Mouse (Mus musculus) MEL (cell line): Measurements from ENCODE around the gene Myzap. TPM values are rescaled to one million over a fixed set of nuclear protein-coding genes. Genes with fewer than 3 reads are reported as not detected.

ENCODE experiments used
- DNase-seq: peaks from one replicate; pipeline ENCODE4 v3.0.0; 2011; ENCODE audit warnings: low read depth, low spot score
- H3K27ac ChIP-seq: 2 replicates; pipeline ENCODE4 v1.5.1; 2012; ENCODE audit warnings: low read depth, mild to moderate bottlenecking, control low read depth, low read length, moderate library complexity; ENCODE audit not compliant: control insufficient read depth
- H3K27me3 ChIP-seq, 2 experiments: fragments of 150-350 bp in 1 of 2; sonication (generic) in 1 of 2; 2 replicates each; pipeline ENCODE4 v1.6.1; 2012; ENCODE audit warnings: low read length in 2 of 2, mild to moderate bottlenecking in 2 of 2, improper control_type of control experiment in 1 of 2, moderate library complexity in 1 of 2; ENCODE audit not compliant: insufficient read depth in 2 of 2, control insufficient read depth in 1 of 2
- H3K36me3 ChIP-seq, 2 experiments: 2 replicates each; pipeline ENCODE4 v1.6.1; 2012 to 2014; ENCODE audit warnings: low read length in 2 of 2, improper control_type of control experiment in 1 of 2, inconsistent platforms in 1 of 2, mild to moderate bottlenecking in 1 of 2; ENCODE audit not compliant: insufficient read depth in 2 of 2, control insufficient read depth in 1 of 2
- H3K4me1 ChIP-seq, 2 experiments: fragments of 150-350 bp in 1 of 2; sonication (generic) in 1 of 2; 2 replicates each; pipeline ENCODE4 v1.6.1; 2012; ENCODE audit warnings: low read length in 2 of 2, improper control_type of control experiment in 1 of 2, mild to moderate bottlenecking in 1 of 2; ENCODE audit not compliant: insufficient read depth in 2 of 2, control insufficient read depth in 1 of 2
- H3K4me3 ChIP-seq, 2 experiments: fragments of 150-350 bp in 1 of 2; sonication (generic) in 1 of 2; 2 replicates each; pipeline ENCODE4 v1.5.1; 2012; ENCODE audit warnings: low read depth in 2 of 2, low read length in 2 of 2, mild to moderate bottlenecking in 2 of 2, moderate library complexity in 2 of 2, control low read depth in 1 of 2, improper control_type of control experiment in 1 of 2; ENCODE audit not compliant: control insufficient read depth in 1 of 2, insufficient read depth in 1 of 2
- H3K79me2 ChIP-seq: 2 replicates; pipeline ENCODE4 v1.6.1; 2012; ENCODE audit warnings: mild to moderate bottlenecking, low read length, moderate library complexity; ENCODE audit not compliant: control insufficient read depth, poor library complexity, insufficient read depth
- H3K9ac ChIP-seq: 2 replicates; pipeline ENCODE4 v1.6.1; 2012; ENCODE audit warnings: low read depth, mild to moderate bottlenecking, control low read depth, low read length, moderate library complexity; ENCODE audit not compliant: control insufficient read depth, poor library complexity, severe bottlenecking
- H3K9me3 ChIP-seq: fragments of 150-350 bp; sonication (generic); replicated peaks from 2 replicates; pipeline ENCODE4 v1.6.1; 2012; ENCODE audit warnings: mild to moderate bottlenecking, low read length, improper control_type of control experiment, moderate library complexity; ENCODE audit not compliant: insufficient read depth
- BHLHE40 ChIP-seq: IDR thresholded peaks from 2 replicates; pipeline ENCODE4 v1.6.1; 2012; ENCODE audit warnings: low read depth, mild to moderate bottlenecking, inconsistent platforms, low read length, improper control_type of control experiment, borderline replicate concordance
- CHD2 ChIP-seq: IDR thresholded peaks from 2 replicates; pipeline ENCODE4 v1.6.1; 2011; ENCODE audit warnings: low read length, improper control_type of control experiment
- CTCF ChIP-seq, 3 experiments: IDR thresholded peaks in 2 of 3; conservative IDR thresholded peaks in 1 of 3; 2 replicates each; pipeline ENCODE4 v1.5.1; 2011 to 2012; ENCODE audit warnings: low read length in 3 of 3, low read depth in 2 of 3, mild to moderate bottlenecking in 2 of 3, improper control_type of control experiment in 1 of 3, inconsistent platforms in 1 of 3, mixed read lengths in 1 of 3, moderate library complexity in 1 of 3; ENCODE audit not compliant: control insufficient read depth in 1 of 3, insufficient read depth in 1 of 3, poor library complexity in 1 of 3, severe bottlenecking in 1 of 3
- EP300 ChIP-seq, 2 experiments: IDR thresholded peaks; 2 replicates each; pipeline ENCODE4 v1.6.1; 2011; ENCODE audit warnings: improper control_type of control experiment in 2 of 2, low read length in 2 of 2, low read depth in 1 of 2, mild to moderate bottlenecking in 1 of 2
- GABPA ChIP-seq: IDR thresholded peaks from 2 replicates; pipeline ENCODE4 v1.6.1; 2012; ENCODE audit warnings: low read depth, mild to moderate bottlenecking, inconsistent platforms, low read length, improper control_type of control experiment, moderate library complexity
- HCFC1 ChIP-seq: IDR thresholded peaks from 2 replicates; pipeline ENCODE4 v1.6.1; 2012; ENCODE audit warnings: low read depth, mild to moderate bottlenecking, inconsistent platforms, low read length, improper control_type of control experiment, moderate library complexity
- JUND ChIP-seq: IDR thresholded peaks from 2 replicates; pipeline ENCODE4 v1.6.1; 2011; ENCODE audit warnings: low read depth, mild to moderate bottlenecking, improper control_type of control experiment, low read length
- MAFK ChIP-seq: IDR thresholded peaks from 2 replicates; pipeline ENCODE4 v1.6.1; 2011; ENCODE audit warnings: low read depth, mild to moderate bottlenecking, low read length, improper control_type of control experiment, borderline replicate concordance
- NELFE ChIP-seq: IDR thresholded peaks from 2 replicates; pipeline ENCODE4 v1.6.1; 2011; ENCODE audit warnings: low read depth, low read length, improper control_type of control experiment
- NRF1 ChIP-seq: IDR thresholded peaks from 2 replicates; pipeline ENCODE4 v1.6.1; 2014; ENCODE audit warnings: low read depth, mild to moderate bottlenecking, inconsistent platforms, low read length, improper control_type of control experiment, moderate library complexity; ENCODE audit not compliant: poor library complexity, insufficient read depth, severe bottlenecking
- POLR2AphosphoS2 ChIP-seq: IDR thresholded peaks from 2 replicates; pipeline ENCODE4 v1.6.1; 2011; ENCODE audit warnings: low read length, improper control_type of control experiment
- RAD21 ChIP-seq: IDR thresholded peaks from 2 replicates; pipeline ENCODE4 v1.6.1; 2011; ENCODE audit warnings: mild to moderate bottlenecking, low read depth, low read length, improper control_type of control experiment
- TAL1 ChIP-seq: IDR thresholded peaks from 2 replicates; pipeline ENCODE4 v1.6.1; 2012; ENCODE audit warnings: mild to moderate bottlenecking, inconsistent platforms, low read length, moderate library complexity, mixed read lengths
- TCF12 ChIP-seq: IDR thresholded peaks from 2 replicates; pipeline ENCODE4 v1.6.1; 2014; ENCODE audit warnings: low read depth, mild to moderate bottlenecking, inconsistent platforms, low read length, improper control_type of control experiment, moderate library complexity
- UBTF ChIP-seq: IDR thresholded peaks from 2 replicates; pipeline ENCODE4 v1.6.1; 2012; ENCODE audit warnings: low read depth, mild to moderate bottlenecking, inconsistent platforms, low read length, improper control_type of control experiment, moderate library complexity, borderline replicate concordance; ENCODE audit not compliant: insufficient read depth
- USF2 ChIP-seq, 2 experiments: IDR thresholded peaks; 2 replicates each; pipeline ENCODE4 v1.6.1; 2011 to 2012; ENCODE audit warnings: improper control_type of control experiment in 2 of 2, low read length in 2 of 2, borderline replicate concordance in 1 of 2, inconsistent platforms in 1 of 2, low read depth in 1 of 2, mild to moderate bottlenecking in 1 of 2; ENCODE audit not compliant: insufficient read depth in 1 of 2
- polyA plus RNA-seq, 2 experiments: library from polyadenylated mRNA; stranded (reverse) in 1 of 2; unstranded in 1 of 2; fragments of >175 nt in 1 of 2; fragments of >200 nt in 1 of 2; gene quantifications; 2 replicates each; pipeline versions ENCODE4 v1.2.1 to v1.2.4; 2012; ENCODE audit warnings: low replicate concordance in 2 of 2, low read depth in 1 of 2; ENCODE audit not compliant: insufficient read length in 2 of 2, insufficient read depth in 1 of 2, missing spikeins in 1 of 2
- total RNA-seq: library from RNA; depleted of rRNA; stranded (reverse); fragments of 300-350 nt; gene quantifications from 2 replicates; pipeline ENCODE4 v1.2.3, GENCODE M21; 2012

Myzap gene
- total and polyA plus RNA-seq, 3 experiments = 0.06 TPM; not detected in 2

DNA sequence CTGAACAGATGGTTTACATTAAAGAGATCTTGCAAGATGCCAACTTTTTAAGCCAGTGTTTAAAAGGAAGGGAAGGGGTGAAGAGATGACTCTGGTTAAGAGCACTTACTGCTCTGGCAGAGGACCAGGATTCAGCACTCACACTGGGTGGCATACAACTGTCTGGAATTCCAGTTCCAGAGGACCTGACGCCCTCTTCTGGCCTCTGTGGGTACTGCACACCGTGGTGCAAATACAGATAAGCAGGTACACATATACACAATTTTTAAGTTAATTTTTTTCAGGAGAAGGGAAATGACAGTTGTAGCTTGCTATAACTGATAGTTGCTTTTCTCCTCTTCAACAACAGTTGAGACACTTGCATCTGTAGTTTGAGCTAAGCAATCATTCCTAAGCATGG lies 62.2 kb downstream of the Myzap start:
- TF ChIP-seq NELFE (no peak), CHD2 (no peak), CTCF (IDR thresholded peaks at IDR 0.05 in 2 of 3, conservative IDR thresholded peaks at IDR 0.05 in 1 of 3; ENCODE audit: control insufficient read depth in 1 of 3, insufficient read depth in 1 of 3, low read depth in 2 of 3, low read length in 3 of 3, poor library complexity in 1 of 3, severe bottlenecking in 1 of 3) (peak in 2 of 3 experiments; percentile 25 to 38; a peak in 4 of 6 replicates)
- TF ChIP-seq, all 39 proteins: peak for 1
- no peak overlapping the region for H3K4me3 ChIP-seq
- peaks cover 0 to 3% of the 10 kb centered on the region in 2 experiments; a peak in 1 of 4 replicates for H3K27me3 ChIP-seq

DNA sequence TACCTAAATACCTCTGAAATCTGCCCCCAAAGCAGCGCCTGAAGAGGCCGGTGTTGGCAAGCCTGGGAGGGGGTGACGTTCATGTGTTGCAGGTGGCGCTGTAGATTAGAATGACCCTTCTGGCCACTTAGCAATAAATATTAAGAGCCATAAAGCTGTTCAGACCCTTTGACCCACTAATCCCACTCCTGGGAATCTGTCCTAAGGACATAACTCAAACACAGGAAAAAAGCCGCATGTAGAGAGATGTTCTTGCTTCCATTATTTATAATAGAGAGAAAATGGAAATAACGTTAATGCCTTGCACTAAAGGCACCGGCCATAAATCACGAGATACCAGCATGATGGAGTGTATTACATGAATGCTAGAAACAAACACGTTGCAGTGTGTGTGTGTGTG lies 64.7 kb downstream of the Myzap start:
- H3K4me1 ChIP-seq = no peaks in the 10 kb centered on the region
- peaks cover 0 to 2% of the 10 kb centered on the region in 2 experiments; a peak in 2 of 4 replicates for H3K27me3 ChIP-seq
- H3K79me2 ChIP-seq = no peaks in the 10 kb centered on the region
- no peak for TF ChIP-seq CTCF (IDR thresholded peaks at IDR 0.05 in 2 of 3, conservative IDR thresholded peaks at IDR 0.05 in 1 of 3; ENCODE audit: control insufficient read depth in 1 of 3, insufficient read depth in 1 of 3, low read depth in 2 of 3, low read length in 3 of 3, poor library complexity in 1 of 3, severe bottlenecking in 1 of 3)
- TF ChIP-seq MAFK = no peak
- no peak for TF ChIP-seq USF2 (IDR thresholded peaks at IDR 0.05; ENCODE audit: borderline replicate concordance in 1 of 2, insufficient read depth in 1 of 2, low read depth in 1 of 2, low read length in 2 of 2)
- TF ChIP-seq TCF12 = no peak
- no peak for TF ChIP-seq EP300 (IDR thresholded peaks at IDR 0.05; ENCODE audit: low read depth in 1 of 2, low read length in 2 of 2)
- TF ChIP-seq GABPA = no peak
- no peak for TF ChIP-seq UBTF
- TF ChIP-seq HCFC1 = no peak
- TF ChIP-seq BHLHE40 = no peak
- TF ChIP-seq TAL1 = no peak
- TF ChIP-seq RAD21 = no peak
- no peak for TF ChIP-seq POLR2AphosphoS2
- TF ChIP-seq JUND = no peak
- TF ChIP-seq NELFE = no peak
- no peak for TF ChIP-seq NRF1
- H3K9me3 ChIP-seq = no peaks in the 10 kb centered on the region
- no peak overlapping the region for H3K27ac ChIP-seq
- H3K9ac ChIP-seq = no peak overlapping the region
- DNase-seq = no peak
- no peaks in the 10 kb centered on the region for H3K36me3 ChIP-seq
- H3K4me3 ChIP-seq = no peak overlapping the region

More for the DNA sequence above, 62.2 kb downstream of the Myzap start:
- H3K79me2 ChIP-seq = no peaks in the 10 kb centered on the region
- H3K9me3 ChIP-seq = no peaks in the 10 kb centered on the region
- H3K9ac ChIP-seq = no peak overlapping the region
- no peak for DNase-seq
- H3K27ac ChIP-seq = no peak overlapping the region
- H3K4me1 ChIP-seq = no peaks in the 10 kb centered on the region
- no peaks in the 10 kb centered on the region for H3K36me3 ChIP-seq
